Mouse (Mus musculus) bone marrow, adult 2 months (tissue): ENCODE data around the gene Dusp28. TPM values are rescaled to one million over a fixed set of nuclear protein-coding genes. Genes with fewer than 3 reads are reported as not detected.
A peak's percentile ranks its signal among the peaks of the same experiment; 100 is the strongest.
"Not testable (repeated sequence)": the region's sequence is repeated elsewhere in the genome, so short reads cannot be mapped to it uniquely, and the experiment has no call there.

Experiments used
- H3K27ac ChIP-seq: fragments of 200-500 bp; 2 replicates; pipeline ENCODE4 v1.5.1; 2012; ENCODE audit warnings: low read depth, mild to moderate bottlenecking, control low read depth, inconsistent platforms, low read length; ENCODE audit not compliant: control insufficient read depth, poor library complexity, insufficient read depth
- H3K4me1 ChIP-seq: fragments of 200-500 bp; 2 replicates; pipeline ENCODE4 v1.6.1; 2011; ENCODE audit warnings: low read length; ENCODE audit not compliant: control insufficient read depth, insufficient read depth
- H3K4me3 ChIP-seq: fragments of 200-500 bp; replicated peaks from 2 replicates; pipeline ENCODE3; 2011; ENCODE audit warnings: mild to moderate bottlenecking, low read depth, low read length, control low read depth; ENCODE audit not compliant: control insufficient read depth
- CTCF ChIP-seq: fragments of 200-500 bp; IDR thresholded peaks from 2 replicates; pipeline ENCODE4 v1.5.1; 2011; ENCODE audit warnings: low read length, control low read depth; ENCODE audit not compliant: control insufficient read depth, insufficient read depth
- POLR2A ChIP-seq: fragments of 200-500 bp; IDR thresholded peaks from 2 replicates; pipeline ENCODE4 v1.6.1; 2011; ENCODE audit warnings: low read depth, mild to moderate bottlenecking, control low read depth, low read length, borderline replicate concordance; ENCODE audit not compliant: control insufficient read depth
- WGBS: fragments of 180-500 bp; shearing (Covaris S2); methylation state at CpG from one replicate; pipeline ENCODE4 v1.1.7; 2018; 5-methylcytosine and 5-hydroxymethylcytosine counted together
- polyA plus RNA-seq: library from polyadenylated mRNA; stranded (reverse); fragments of >200 nt; gene quantifications from 2 replicates; pipeline ENCODE4 v1.2.4, GENCODE M21; 2011; ENCODE audit warnings: low replicate concordance; ENCODE audit not compliant: missing spikeins, insufficient read depth, insufficient read length

Gene Dusp28
- polyA plus RNA-seq, 1 experiment: 9.3 TPM

- no peak overlapping the region for H3K27ac ChIP-seq
- H3K4me3 ChIP-seq: no peak overlapping the region
- TF ChIP-seq CTCF: no peak
- no peak for TF ChIP-seq POLR2A
- H3K4me1 ChIP-seq: peaks cover 3% of the 10 kb centered on the region; the same call in 1 of the 2 replicates
- 78% methylated on average over 3 of the region's 3 CpGs for WGBS
Observed at GRCm38 (mm10) chr1:92937797-92938196, 31.0 kb downstream of the Dusp28 start.

- Histone ChIP-seq H3K27ac (no peak overlapping the region), H3K4me3 (no peak overlapping the region), H3K4me1 (peaks cover 2% of the 10 kb centered on the region; the same call in 1 of the 2 replicates)
- WGBS: 94% methylated on average over 4 of the region's 4 CpGs
- TF ChIP-seq CTCF (no peak), POLR2A (no peak)
Observed at GRCm38 (mm10) chr1:92939746-92940145, 33.0 kb downstream of the Dusp28 start.

GRCm38 (mm10) chr1:92943219-92943989 is 36.6 kb downstream of the Dusp28 start:
- Histone ChIP-seq H3K27ac (no peak overlapping the region), H3K4me1 (no peaks in the 10 kb centered on the region), H3K4me3 (no peak overlapping the region)
- TF ChIP-seq CTCF (no peak), POLR2A (no peak)
- WGBS: 86% methylated on average over 19 of the region's 19 CpGs

GRCm38 (mm10) chr1:92947966-92948365 is 41.2 kb downstream of the Dusp28 start:
- no peak for TF ChIP-seq CTCF
- TF ChIP-seq POLR2A: no peak
- Histone ChIP-seq H3K4me1 (no peaks in the 10 kb centered on the region), H3K4me3 (no peak overlapping the region), H3K27ac (no peak overlapping the region)
- 86% methylated on average over 3 of the region's 3 CpGs for WGBS

GRCm38 (mm10) chr1:92949426-92949825 is 42.6 kb downstream of the Dusp28 start:
- WGBS: 63% methylated on average over 6 of the region's 6 CpGs
- TF ChIP-seq CTCF (peak; percentile 38; the same call in 1 of the 2 replicates), POLR2A (no peak)
- Histone ChIP-seq H3K4me3 (no peak overlapping the region), H3K4me1 (no peaks in the 10 kb centered on the region), H3K27ac (no peak overlapping the region)

- Histone ChIP-seq H3K4me1 (no peaks in the 10 kb centered on the region), H3K27ac (no peak within 1 kb of the TSS), H3K4me3 (no peak within 1 kb of the TSS)
- TF ChIP-seq POLR2A (no peak), CTCF (no peak)
- 72% methylated on average over 5 of the region's 5 CpGs for WGBS
Observed at GRCm38 (mm10) chr1:92950607-92951006, 43.8 kb downstream of the Dusp28 start, which contains the start of gene Gpr35. Gene Gpr35, plus strand, starts transcription at chr1:92950865.

GRCm38 (mm10) chr1:92953641-92954040 is 46.9 kb downstream of the Dusp28 start:
- H3K27ac ChIP-seq: no peak overlapping the region
- WGBS: 74% methylated on average over 2 of the region's 2 CpGs
- no peak overlapping the region for H3K4me3 ChIP-seq
- no peaks in the 10 kb centered on the region; the same call in 1 of the 2 replicates for H3K4me1 ChIP-seq
- TF ChIP-seq CTCF (no peak), POLR2A (no peak)

- H3K4me1 ChIP-seq, H3K4me3 ChIP-seq, H3K27ac ChIP-seq: not testable (repeated sequence)
- TF ChIP-seq CTCF: peak; percentile 28; the same call in 1 of the 2 replicates
- WGBS: 2% methylated on average over 11 of the region's 11 CpGs
Observed at GRCm38 (mm10) chr1:92956571-92957335, 50.0 kb downstream of the Dusp28 start.

Other genes starting within 250 kb of the Dusp28 start
- 9.3 and 21.8 TPM in 2 replicates for gene Gpc1, start 75.3 kb upstream of the Dusp28 start, polyA plus RNA-seq
- not detected in 2 replicates for gene Ankmy1, start 4.1 kb upstream of the Dusp28 start, polyA plus RNA-seq
- gene Rnpepl1, start 3.8 kb downstream of the Dusp28 start, polyA plus RNA-seq: 26.4 and 62.1 TPM in 2 replicates
- gene Capn10, start 27.4 kb downstream of the Dusp28 start, polyA plus RNA-seq: 5.4 and 15.5 TPM in 2 replicates
- gene Gpr35, start 43.9 kb downstream of the Dusp28 start, polyA plus RNA-seq: 0.49 and 5.0 TPM in 2 replicates
- gene Aqp12, start 99.4 kb downstream of the Dusp28 start, polyA plus RNA-seq: not detected in 2 replicates
- gene Kif1a, start 195.0 kb downstream of the Dusp28 start, polyA plus RNA-seq: 0.13 and 2.2 TPM in 2 replicates
- not detected in 2 replicates for gene Agxt, start 228.3 kb downstream of the Dusp28 start, polyA plus RNA-seq